Mouse (Mus musculus): Measurements from ENCODE around the gene Arntl. TPM values are rescaled to one million over a fixed set of nuclear protein-coding genes. Genes with fewer than 3 reads are reported as not detected.

Gene Arntl
- polyA plus RNA-seq, 1 experiment from 2014 or later: 9.7 TPM

DNA sequence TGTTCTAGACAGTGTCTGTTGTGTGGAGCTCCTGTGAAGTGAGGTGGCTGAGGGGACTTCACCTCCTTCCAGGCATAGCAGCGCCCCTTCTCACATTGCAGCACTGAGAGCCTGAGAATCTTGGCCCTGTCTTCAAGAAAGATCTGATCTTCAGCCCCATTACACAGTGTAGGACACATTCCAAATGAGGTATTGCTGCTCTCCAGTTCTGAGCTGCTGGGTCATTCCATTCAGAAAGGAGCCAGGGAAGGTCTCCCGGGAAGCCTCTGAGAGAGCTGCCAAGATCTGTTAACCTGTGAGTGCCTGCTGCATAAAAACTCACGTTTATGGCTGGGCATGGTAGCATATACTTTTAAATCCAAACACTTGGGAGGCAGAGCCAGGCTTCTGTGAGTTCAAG is 5.7 kb upstream of the Arntl start:
- H3K9me3 ChIP-seq (ENCODE audit: low read length): no peaks in the 10 kb centered on the region
- peaks cover 14% of the 10 kb centered on the region for H3K4me1 ChIP-seq (ENCODE audit: insufficient read depth, low read length)
- no peak overlapping the region for H3K4me3 ChIP-seq (ENCODE audit: low read length)
- ATAC-seq (ENCODE audit: low FRiP score, low TSS enrichment): no peak
- no peaks in the 10 kb centered on the region for H3K36me3 ChIP-seq (ENCODE audit: insufficient read depth, low read length)
- H3K4me2 ChIP-seq (replicated peaks; ENCODE audit: low read depth, low read length): no peak overlapping the region
- no peak overlapping the region for H3K27ac ChIP-seq (ENCODE audit: low read length)
- H3K9ac ChIP-seq (replicated peaks; ENCODE audit: low read length): no peak overlapping the region
- 40% methylated on average over 3 of the region's 3 CpGs for WGBS
- H3K27me3 ChIP-seq (ENCODE audit: insufficient read depth, low read length): peaks cover 15% of the 10 kb centered on the region; the same call in 1 of the 2 replicates

DNA sequence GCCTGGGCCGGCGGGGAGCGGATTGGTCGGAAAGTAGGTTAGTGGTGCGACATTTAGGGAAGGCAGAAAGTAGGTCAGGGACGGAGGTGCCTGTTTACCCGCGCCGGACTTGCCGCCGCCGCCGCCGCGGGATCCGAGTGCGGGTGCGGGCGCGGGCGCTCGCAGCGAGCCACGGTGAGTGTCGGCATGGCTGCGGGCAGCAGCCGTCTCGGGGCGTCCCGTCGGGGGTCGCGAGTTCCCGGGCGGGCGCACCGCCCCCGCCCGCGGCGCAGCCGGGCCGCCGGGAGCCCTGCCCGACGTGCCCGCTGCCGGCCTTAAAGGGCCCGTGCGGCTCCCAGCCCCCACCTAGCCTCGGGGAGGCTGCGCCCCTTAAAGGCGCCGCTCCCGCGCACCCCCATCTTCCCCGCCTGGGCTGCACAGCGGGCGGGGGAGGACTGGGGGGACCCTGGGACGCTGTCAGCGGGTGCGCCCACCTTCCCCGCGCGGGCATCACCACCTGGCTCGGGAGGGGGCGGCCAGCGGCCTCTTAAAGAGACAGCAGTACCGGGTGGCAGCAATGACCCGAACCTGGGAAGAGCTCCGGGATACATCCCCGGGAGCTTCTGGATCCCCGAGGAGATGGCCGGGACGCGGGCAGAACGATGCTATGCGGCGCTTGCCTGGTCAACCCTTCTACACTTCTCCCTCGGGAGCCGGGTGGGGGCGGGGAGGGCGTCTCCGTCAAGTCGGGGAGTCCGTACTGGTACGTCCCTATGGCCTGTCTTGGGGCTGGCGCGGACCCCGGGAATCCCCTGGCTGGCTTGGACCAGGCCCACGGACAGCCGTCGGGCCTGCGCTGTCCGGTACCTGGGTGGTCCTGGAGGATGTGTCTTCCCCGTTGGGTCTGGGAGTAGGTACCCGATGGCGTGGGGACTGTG is 464 bp downstream of the Arntl start:
- Histone ChIP-seq H3K4me1 (ENCODE audit: insufficient read depth, low read length) (peaks cover 16% of the 10 kb centered on the region), H3K4me3 (ENCODE audit: low read length) (peak overlapping the region; percentile 77), H3K9ac (replicated peaks; ENCODE audit: low read length) (peak overlapping the region; percentile 72), H3K27me3 (ENCODE audit: insufficient read depth, low read length) (peaks cover 27% of the 10 kb centered on the region), H3K27ac (ENCODE audit: low read length) (peak overlapping the region; percentile 59; the same call in 1 of the 2 replicates), H3K4me2 (replicated peaks; ENCODE audit: low read depth, low read length) (peak overlapping the region; percentile 72), H3K36me3 (ENCODE audit: insufficient read depth, low read length) (no peaks in the 10 kb centered on the region), H3K9me3 (ENCODE audit: low read length) (no peaks in the 10 kb centered on the region)
- peak; percentile 72 for ATAC-seq (ENCODE audit: low FRiP score, low TSS enrichment)
- under 1% methylated on average over 90 of the region's 98 CpGs for WGBS

DNA sequence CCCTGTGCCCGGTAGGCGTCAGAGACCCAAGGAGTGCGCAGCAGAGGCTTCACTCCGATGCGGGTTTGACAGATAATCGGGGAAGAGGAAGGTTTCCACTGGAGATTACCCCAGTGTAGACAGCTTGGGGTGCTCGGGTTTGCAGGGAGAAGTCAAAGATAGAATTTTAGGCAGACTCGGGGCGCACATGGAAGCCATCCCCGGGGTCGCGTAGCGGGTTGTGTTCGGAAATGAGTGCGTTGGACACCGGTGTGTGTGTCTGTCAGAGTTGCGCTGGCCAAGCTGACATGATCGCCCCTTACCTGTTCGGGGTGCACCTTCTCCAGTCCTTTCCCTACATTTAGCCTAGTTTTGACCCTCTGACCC is 1.1 kb downstream of the Arntl start:
- Histone ChIP-seq H3K9me3 (ENCODE audit: low read length) (no peaks in the 10 kb centered on the region), H3K27ac (ENCODE audit: low read length) (no peak overlapping the region), H3K4me3 (ENCODE audit: low read length) (peak overlapping the region; percentile 77), H3K4me1 (ENCODE audit: insufficient read depth, low read length) (peaks cover 16% of the 10 kb centered on the region), H3K36me3 (ENCODE audit: insufficient read depth, low read length) (no peaks in the 10 kb centered on the region), H3K9ac (replicated peaks; ENCODE audit: low read length) (peak overlapping the region; percentile 72), H3K27me3 (ENCODE audit: insufficient read depth, low read length) (peaks cover 27% of the 10 kb centered on the region), H3K4me2 (replicated peaks; ENCODE audit: low read depth, low read length) (peak overlapping the region; percentile 72)
- WGBS: 1% methylated on average over 19 of the region's 19 CpGs
- ATAC-seq (ENCODE audit: low FRiP score, low TSS enrichment): no peak

DNA sequence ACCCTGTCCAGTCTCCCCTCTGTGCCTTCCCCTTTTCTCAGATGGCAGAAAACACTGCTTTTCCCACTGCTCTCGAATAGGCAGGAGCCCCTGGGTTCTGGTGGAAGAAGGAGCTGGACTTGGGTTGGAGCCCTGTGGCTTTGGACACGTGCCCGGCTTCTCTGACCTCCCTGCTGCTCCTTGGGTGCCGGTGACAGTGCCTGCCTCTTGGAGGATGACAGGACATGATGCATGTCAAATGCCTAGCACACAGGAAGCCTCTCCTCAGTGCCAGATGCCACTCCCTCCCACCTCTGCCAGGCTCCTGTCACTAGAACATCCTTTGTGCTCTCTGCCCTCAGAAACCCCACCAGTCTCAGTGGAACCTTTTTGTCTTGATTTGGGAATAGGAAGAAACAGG is 3.2 kb downstream of the Arntl start:
- H3K9ac ChIP-seq (replicated peaks; ENCODE audit: low read length): no peak overlapping the region
- H3K27ac ChIP-seq (ENCODE audit: low read length): no peak overlapping the region
- peaks cover 23% of the 10 kb centered on the region for H3K27me3 ChIP-seq (ENCODE audit: insufficient read depth, low read length)
- H3K9me3 ChIP-seq (ENCODE audit: low read length): no peaks in the 10 kb centered on the region
- peaks cover 21% of the 10 kb centered on the region for H3K4me1 ChIP-seq (ENCODE audit: insufficient read depth, low read length)
- no peak overlapping the region for H3K4me3 ChIP-seq (ENCODE audit: low read length)
- no peaks in the 10 kb centered on the region for H3K36me3 ChIP-seq (ENCODE audit: insufficient read depth, low read length)
- ATAC-seq (ENCODE audit: low FRiP score, low TSS enrichment): no peak
- 22% methylated on average over 4 of the region's 4 CpGs for WGBS
- no peak overlapping the region for H3K4me2 ChIP-seq (replicated peaks; ENCODE audit: low read depth, low read length)

DNA sequence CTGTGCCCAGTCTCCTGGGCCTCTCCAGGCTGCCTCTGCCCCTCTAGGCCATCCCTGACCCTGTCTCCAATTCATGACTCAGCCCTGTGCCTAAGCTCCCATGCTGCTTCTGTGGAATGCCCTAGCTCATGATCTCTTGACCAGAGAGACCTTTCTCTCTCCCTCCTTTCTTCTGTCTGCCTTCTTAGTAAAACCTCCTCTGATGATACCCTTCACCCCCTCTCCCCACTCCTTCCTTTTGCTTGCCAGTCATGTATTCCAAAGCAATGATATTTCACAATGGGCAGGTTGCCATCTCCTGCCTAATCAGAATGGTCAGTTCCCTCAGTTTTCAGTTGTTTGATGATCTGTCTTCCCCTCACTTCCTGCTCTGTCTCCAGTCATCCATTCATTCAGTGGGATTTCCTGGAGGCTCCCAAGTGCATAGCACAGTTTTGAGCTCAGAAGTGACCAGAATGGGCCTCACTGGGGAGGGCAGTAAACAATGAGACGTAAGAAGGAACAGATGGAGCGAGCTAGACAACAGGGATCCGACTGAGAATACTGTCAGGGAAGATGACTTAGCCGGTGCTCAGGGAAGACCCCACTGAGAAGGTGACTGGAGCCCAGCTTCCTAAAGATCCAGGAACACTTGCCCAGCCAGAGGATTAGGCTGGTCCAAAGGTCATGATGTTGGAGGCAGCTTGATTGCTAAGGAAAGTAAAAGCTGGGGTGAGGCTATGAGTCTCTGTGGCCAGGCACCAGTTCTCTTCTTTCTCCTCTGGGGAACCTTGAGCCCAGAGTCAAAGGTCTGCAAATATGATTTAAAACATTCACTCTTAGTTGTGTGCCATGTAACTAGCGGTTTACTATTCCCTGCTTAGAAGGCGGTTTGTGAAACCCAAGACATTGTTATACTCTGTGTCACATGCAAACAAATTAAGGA is 7.2 kb downstream of the Arntl start:
- Histone ChIP-seq H3K36me3 (ENCODE audit: insufficient read depth, low read length) (no peaks in the 10 kb centered on the region), H3K4me3 (ENCODE audit: low read length) (no peak overlapping the region), H3K9me3 (ENCODE audit: low read length) (no peaks in the 10 kb centered on the region), H3K27ac (ENCODE audit: low read length) (no peak overlapping the region), H3K27me3 (ENCODE audit: insufficient read depth, low read length) (peaks cover 8% of the 10 kb centered on the region; the same call in 1 of the 2 replicates), H3K9ac (replicated peaks; ENCODE audit: low read length) (no peak overlapping the region), H3K4me1 (ENCODE audit: insufficient read depth, low read length) (peaks cover 5% of the 10 kb centered on the region; the same call in 1 of the 2 replicates), H3K4me2 (replicated peaks; ENCODE audit: low read depth, low read length) (no peak overlapping the region)
- WGBS: 50% methylated on average over 6 of the region's 6 CpGs
- ATAC-seq (ENCODE audit: low FRiP score, low TSS enrichment): no peak

DNA sequence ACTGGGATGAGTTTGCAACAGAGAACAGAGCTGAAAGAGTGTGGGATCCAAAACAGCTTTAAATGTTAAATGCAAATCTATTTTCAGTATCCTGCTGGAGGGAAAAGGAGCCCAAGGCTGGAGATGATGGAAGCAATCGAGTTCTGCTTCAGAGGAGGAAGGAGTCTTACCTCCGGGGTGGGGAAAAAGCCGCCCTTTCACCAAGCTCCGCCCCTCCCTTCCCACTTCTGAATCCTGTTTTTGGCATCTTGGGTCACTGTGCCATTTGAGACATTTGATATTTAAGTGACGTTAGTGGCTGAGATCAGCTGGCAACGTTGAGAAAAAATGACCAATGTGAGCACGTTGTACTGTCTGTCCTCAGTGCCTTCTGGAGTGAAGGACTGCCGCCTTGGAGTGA is 8.9 kb downstream of the Arntl start:
- Histone ChIP-seq H3K27ac (ENCODE audit: low read length) (no peak overlapping the region), H3K9me3 (ENCODE audit: low read length) (no peaks in the 10 kb centered on the region), H3K9ac (replicated peaks; ENCODE audit: low read length) (no peak overlapping the region), H3K36me3 (ENCODE audit: insufficient read depth, low read length) (no peaks in the 10 kb centered on the region), H3K27me3 (ENCODE audit: insufficient read depth, low read length) (no peaks in the 10 kb centered on the region), H3K4me3 (ENCODE audit: low read length) (no peak overlapping the region), H3K4me1 (ENCODE audit: insufficient read depth, low read length) (0 out of 2 replicates have a peak, but pooled peaks cover 5% of the 10 kb centered on the region), H3K4me2 (replicated peaks; ENCODE audit: low read depth, low read length) (no peak overlapping the region)
- WGBS: 54% methylated on average over 8 of the region's 8 CpGs
- no peak for ATAC-seq (ENCODE audit: low FRiP score, low TSS enrichment)

DNA sequence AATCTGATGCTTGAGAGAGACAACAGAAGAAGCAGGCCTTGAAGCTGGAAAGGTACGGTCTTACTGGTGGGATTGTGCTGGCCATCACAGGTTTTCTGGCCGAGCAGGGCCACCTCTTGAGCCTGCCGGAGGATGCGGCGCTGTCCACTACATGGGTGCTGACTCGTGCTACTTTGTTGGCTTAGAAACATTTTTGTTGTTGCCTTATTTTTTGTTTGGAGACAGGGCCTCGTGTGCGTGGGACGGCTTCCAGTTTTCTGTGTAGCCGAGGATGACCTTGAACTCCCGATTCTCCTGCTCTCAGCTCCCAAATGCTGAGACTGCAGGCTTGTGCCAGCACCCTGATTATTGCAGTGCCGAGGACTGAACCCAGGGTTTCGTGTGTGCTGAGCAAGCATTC is 12.2 kb downstream of the Arntl start:
- no peak for ATAC-seq (ENCODE audit: low FRiP score, low TSS enrichment)
- Histone ChIP-seq H3K36me3 (ENCODE audit: insufficient read depth, low read length) (no peaks in the 10 kb centered on the region), H3K27me3 (ENCODE audit: insufficient read depth, low read length) (no peaks in the 10 kb centered on the region), H3K9me3 (ENCODE audit: low read length) (no peaks in the 10 kb centered on the region), H3K27ac (ENCODE audit: low read length) (no peak overlapping the region), H3K4me1 (ENCODE audit: insufficient read depth, low read length) (0 out of 2 replicates have a peak, but pooled peaks cover 3% of the 10 kb centered on the region), H3K4me2 (replicated peaks; ENCODE audit: low read depth, low read length) (no peak overlapping the region), H3K4me3 (ENCODE audit: low read length) (no peak overlapping the region), H3K9ac (replicated peaks; ENCODE audit: low read length) (no peak overlapping the region)
- 65% methylated on average over 13 of the region's 13 CpGs for WGBS

DNA sequence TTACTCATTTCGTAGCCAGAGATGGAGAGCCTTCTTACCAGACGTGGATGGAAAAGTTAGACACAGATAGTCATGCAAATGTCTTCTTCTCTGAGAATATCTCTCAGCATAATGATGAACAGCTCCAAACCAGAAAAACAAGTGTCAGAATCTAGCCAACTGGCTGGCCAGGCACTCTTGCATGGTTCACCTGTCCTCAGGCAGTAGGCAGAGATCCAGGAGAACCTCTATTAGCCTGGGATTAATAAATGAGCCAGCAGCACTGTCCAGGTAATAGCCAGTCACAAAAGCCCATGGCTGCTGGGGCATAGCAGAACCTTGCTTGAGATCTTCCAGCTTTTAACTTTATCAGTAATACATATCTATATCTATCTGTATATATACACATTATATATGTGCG is 12.6 kb downstream of the Arntl start:
- no peaks in the 10 kb centered on the region for H3K27me3 ChIP-seq (ENCODE audit: insufficient read depth, low read length)
- no peak for ATAC-seq (ENCODE audit: low FRiP score, low TSS enrichment)
- H3K9ac ChIP-seq (replicated peaks; ENCODE audit: low read length): no peak overlapping the region
- 89% methylated on average over 3 of the region's 3 CpGs for WGBS
- no peak overlapping the region for H3K4me2 ChIP-seq (replicated peaks; ENCODE audit: low read depth, low read length)
- H3K36me3 ChIP-seq (ENCODE audit: insufficient read depth, low read length): no peaks in the 10 kb centered on the region
- no peaks in the 10 kb centered on the region for H3K9me3 ChIP-seq (ENCODE audit: low read length)
- H3K27ac ChIP-seq (ENCODE audit: low read length): no peak overlapping the region
- H3K4me1 ChIP-seq (ENCODE audit: insufficient read depth, low read length): no peaks in the 10 kb centered on the region
- H3K4me3 ChIP-seq (ENCODE audit: low read length): no peak overlapping the region

DNA sequence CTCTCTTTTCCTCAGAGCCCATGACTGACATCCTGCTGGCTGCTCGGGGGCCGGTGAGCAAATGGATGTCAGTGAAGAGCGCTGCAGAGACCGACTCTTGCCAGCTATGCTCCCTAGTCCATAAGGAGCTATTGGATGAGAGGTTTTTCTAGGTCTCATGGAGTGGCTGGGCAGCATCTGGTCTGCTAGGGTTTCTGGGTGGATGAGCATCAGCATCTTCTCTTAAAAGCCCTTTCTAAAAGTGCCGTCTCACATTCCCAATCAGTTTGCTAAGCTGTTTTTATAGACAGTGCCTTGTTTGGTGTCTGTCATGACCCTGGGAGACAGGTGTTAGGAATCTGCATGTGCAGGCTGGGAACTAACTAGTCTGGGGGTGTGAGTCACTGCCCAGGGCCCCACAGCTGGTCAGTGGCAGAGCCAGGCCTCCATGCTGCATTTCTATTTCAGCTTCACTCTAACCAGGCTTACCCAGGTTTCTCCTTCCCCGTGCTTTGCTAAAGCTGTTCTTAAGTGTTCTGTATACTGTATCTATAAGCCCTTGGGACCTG is 13.5 kb downstream of the Arntl start:
- Histone ChIP-seq H3K4me2 (replicated peaks; ENCODE audit: low read depth, low read length) (no peak overlapping the region), H3K27ac (ENCODE audit: low read length) (no peak overlapping the region), H3K4me1 (ENCODE audit: insufficient read depth, low read length) (no peaks in the 10 kb centered on the region), H3K4me3 (ENCODE audit: low read length) (no peak overlapping the region), H3K36me3 (ENCODE audit: insufficient read depth, low read length) (no peaks in the 10 kb centered on the region), H3K9ac (replicated peaks; ENCODE audit: low read length) (no peak overlapping the region), H3K27me3 (ENCODE audit: insufficient read depth, low read length) (no peaks in the 10 kb centered on the region), H3K9me3 (ENCODE audit: low read length) (no peaks in the 10 kb centered on the region)
- ATAC-seq (ENCODE audit: low FRiP score, low TSS enrichment): no peak
- WGBS: 62% methylated on average over 6 of the region's 6 CpGs

Measured in kidney, embryonic 16.5 days (tissue).